Mouse (Mus musculus): ENCODE results near the gene Specc1l. TPM values are rescaled to one million over a fixed set of nuclear protein-coding genes. Genes with fewer than 3 reads are reported as not detected.

Gene Specc1l
- polyA plus RNA-seq, 1 experiment from 2014 or later = 27.3 TPM

DNA sequence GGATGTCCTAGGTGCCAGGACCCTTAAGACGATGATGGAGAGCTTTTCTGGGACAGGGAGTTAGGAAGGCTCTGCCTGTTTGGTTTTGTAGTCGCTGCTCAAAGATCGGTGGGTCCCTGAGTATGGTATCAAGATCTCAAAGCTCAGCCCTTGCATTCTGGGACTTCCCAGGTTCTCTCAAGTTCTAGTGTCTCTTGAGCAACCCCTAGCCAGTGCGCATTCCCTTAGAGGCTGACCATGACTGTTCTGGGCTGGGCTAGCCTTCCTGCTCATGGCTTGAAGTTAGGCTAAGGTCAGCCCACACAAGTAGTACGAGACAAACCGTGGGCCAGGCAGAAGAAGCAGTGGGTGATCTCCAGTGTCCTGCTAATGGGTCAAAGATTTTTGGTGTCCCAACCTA, 106.3 kb downstream of the Specc1l start:
- no peak overlapping the region for H3K27ac ChIP-seq (ENCODE audit: low read depth, low read length)

DNA sequence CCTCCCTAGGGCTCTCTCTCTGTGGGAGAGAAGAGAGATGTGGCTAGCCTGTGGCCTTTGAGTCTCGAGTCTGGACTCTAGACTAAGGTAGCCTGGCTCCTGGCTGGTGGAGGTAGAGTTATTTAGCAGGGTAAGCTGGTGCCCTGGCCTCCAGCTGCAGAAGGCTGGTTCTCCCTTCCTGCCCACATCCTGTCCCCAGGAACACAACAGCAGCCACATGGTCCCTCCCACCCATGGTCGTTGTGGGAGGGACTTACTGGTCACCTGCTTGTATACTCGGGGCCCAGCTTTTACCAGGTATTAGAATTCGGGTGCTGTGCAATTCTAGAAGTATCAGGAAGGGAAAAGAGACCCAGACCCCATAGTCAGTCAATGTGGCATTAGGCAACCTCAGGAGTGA, 108.4 kb downstream of the Specc1l start:
- Histone ChIP-seq H3K4me2 (replicated peaks; ENCODE audit: low read depth, low read length) (no peak overlapping the region), H3K4me3 (ENCODE audit: low read depth, low read length) (no peak overlapping the region), H3K4me1 (replicated peaks; ENCODE audit: control insufficient read depth, insufficient read depth, low read length) (no peaks in the 10 kb centered on the region), H3K9me3 (ENCODE audit: control insufficient read depth, low read length) (no peaks in the 10 kb centered on the region), H3K27me3 (ENCODE audit: control insufficient read depth, insufficient read depth, low read length) (peaks cover 22% of the 10 kb centered on the region), H3K9ac (ENCODE audit: low read depth, low read length) (no peak overlapping the region), H3K36me3 (ENCODE audit: control insufficient read depth, insufficient read depth, low read length) (no peaks in the 10 kb centered on the region), H3K27ac (ENCODE audit: low read depth, low read length) (no peak overlapping the region)
- ATAC-seq (ENCODE audit: low FRiP score) (no peak), DNase-seq (ENCODE audit: low spot score) (no peak)
- 71% methylated on average over 4 of the region's 4 CpGs for WGBS

More for the DNA sequence above, 106.3 kb downstream of the Specc1l start:
- Histone ChIP-seq H3K4me2 (replicated peaks; ENCODE audit: low read depth, low read length) (no peak overlapping the region), H3K27me3 (ENCODE audit: control insufficient read depth, insufficient read depth, low read length) (peaks cover 22% of the 10 kb centered on the region), H3K36me3 (ENCODE audit: control insufficient read depth, insufficient read depth, low read length) (no peaks in the 10 kb centered on the region), H3K4me1 (replicated peaks; ENCODE audit: control insufficient read depth, insufficient read depth, low read length) (no peaks in the 10 kb centered on the region), H3K9ac (ENCODE audit: low read depth, low read length) (no peak overlapping the region), H3K9me3 (ENCODE audit: control insufficient read depth, low read length) (no peaks in the 10 kb centered on the region), H3K4me3 (ENCODE audit: low read depth, low read length) (no peak overlapping the region)
- DNase-seq (ENCODE audit: low spot score) = no peak
- 79% methylated on average over 6 of the region's 6 CpGs for WGBS
- ATAC-seq (ENCODE audit: low FRiP score) = no peak

DNA sequence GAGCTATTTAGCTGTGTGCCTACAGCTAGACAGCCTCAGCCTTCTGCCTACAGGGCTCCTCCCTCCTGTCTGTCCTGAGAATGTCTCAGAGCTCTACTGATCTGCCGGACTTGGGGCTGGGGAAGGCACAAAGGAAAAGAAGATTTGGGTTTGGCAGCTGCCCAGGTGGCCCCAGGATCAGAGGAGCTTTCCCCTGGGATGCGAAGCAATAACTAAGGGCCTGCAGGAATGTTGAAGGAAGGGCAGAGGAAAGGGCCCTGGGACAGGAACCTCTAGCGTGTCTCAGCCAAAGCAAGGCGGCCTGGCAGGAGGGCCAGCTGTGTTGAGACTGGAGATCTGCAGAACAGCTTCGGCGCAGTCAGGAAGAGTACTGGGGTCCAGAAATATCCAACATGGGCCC, 111.1 kb downstream of the Specc1l start:
- Histone ChIP-seq H3K9ac (ENCODE audit: low read depth, low read length) (no peak overlapping the region), H3K27me3 (ENCODE audit: control insufficient read depth, insufficient read depth, low read length) (peaks cover 7% of the 10 kb centered on the region; the same call in 1 of the 2 replicates), H3K36me3 (ENCODE audit: control insufficient read depth, insufficient read depth, low read length) (no peaks in the 10 kb centered on the region), H3K4me2 (replicated peaks; ENCODE audit: low read depth, low read length) (no peak overlapping the region), H3K4me1 (replicated peaks; ENCODE audit: control insufficient read depth, insufficient read depth, low read length) (no peaks in the 10 kb centered on the region), H3K27ac (ENCODE audit: low read depth, low read length) (no peak overlapping the region), H3K9me3 (ENCODE audit: control insufficient read depth, low read length) (no peaks in the 10 kb centered on the region), H3K4me3 (ENCODE audit: low read depth, low read length) (no peak overlapping the region)
- DNase-seq (ENCODE audit: low spot score) (no peak), ATAC-seq (ENCODE audit: low FRiP score) (no peak)
- 65% methylated on average over 6 of the region's 6 CpGs for WGBS

DNA sequence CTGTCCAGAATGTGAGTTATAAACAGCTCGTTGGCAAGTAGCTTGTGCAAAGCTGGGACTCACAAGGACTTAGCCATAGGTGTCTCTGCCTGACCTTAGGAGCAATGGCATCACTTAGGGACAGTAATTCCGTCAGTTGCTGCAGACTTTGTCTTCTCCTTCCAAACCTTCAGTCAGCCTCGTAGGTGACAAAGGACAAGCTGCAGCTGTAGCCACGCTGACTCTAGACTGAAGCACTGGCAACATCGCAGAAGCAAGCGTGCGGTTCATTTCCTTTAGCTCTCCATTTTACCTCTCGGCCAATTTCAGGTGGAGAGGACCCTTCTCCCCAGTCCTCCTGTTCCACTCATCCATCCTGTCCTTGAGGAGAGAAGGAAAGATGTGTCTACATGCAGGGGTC, 112.1 kb downstream of the Specc1l start:
- Histone ChIP-seq H3K4me2 (replicated peaks; ENCODE audit: low read depth, low read length) (no peak overlapping the region), H3K36me3 (ENCODE audit: control insufficient read depth, insufficient read depth, low read length) (no peaks in the 10 kb centered on the region), H3K27ac (ENCODE audit: low read depth, low read length) (no peak overlapping the region), H3K9ac (ENCODE audit: low read depth, low read length) (no peak overlapping the region), H3K27me3 (ENCODE audit: control insufficient read depth, insufficient read depth, low read length) (no peaks in the 10 kb centered on the region), H3K4me1 (replicated peaks; ENCODE audit: control insufficient read depth, insufficient read depth, low read length) (no peaks in the 10 kb centered on the region; the same call in 1 of the 2 replicates), H3K4me3 (ENCODE audit: low read depth, low read length) (no peak overlapping the region), H3K9me3 (ENCODE audit: control insufficient read depth, low read length) (no peaks in the 10 kb centered on the region)
- DNase-seq (ENCODE audit: low spot score) = no peak
- 91% methylated on average over 8 of the region's 8 CpGs for WGBS
- ATAC-seq (ENCODE audit: low FRiP score) = no peak

DNA sequence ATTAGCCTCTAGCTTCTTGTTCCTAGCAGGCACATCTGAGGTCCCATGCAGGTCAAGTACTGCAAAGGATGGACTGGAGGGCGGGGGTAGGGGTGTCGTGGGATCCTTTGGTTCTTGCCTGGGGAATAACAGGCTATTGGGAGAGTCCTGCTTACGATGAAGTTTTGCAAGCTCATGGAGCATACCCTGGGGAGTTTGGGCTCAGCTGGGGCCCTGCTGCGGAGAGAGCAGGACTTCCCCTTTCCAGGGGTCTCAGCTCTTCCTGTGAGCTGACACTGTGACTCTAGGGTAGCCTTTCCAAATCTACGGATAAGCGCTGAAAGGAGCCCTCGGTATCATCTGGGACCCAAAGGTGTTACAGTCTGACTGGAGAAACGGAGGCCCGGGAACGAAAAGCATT, 112.5 kb downstream of the Specc1l start:
- no peaks in the 10 kb centered on the region for H3K36me3 ChIP-seq (ENCODE audit: control insufficient read depth, insufficient read depth, low read length)
- H3K9ac ChIP-seq (ENCODE audit: low read depth, low read length) = no peak overlapping the region
- DNase-seq (ENCODE audit: low spot score) (no peak), ATAC-seq (ENCODE audit: low FRiP score) (no peak)
- no peak overlapping the region for H3K27ac ChIP-seq (ENCODE audit: low read depth, low read length)
- 67% methylated on average over 10 of the region's 10 CpGs for WGBS
- no peaks in the 10 kb centered on the region for H3K27me3 ChIP-seq (ENCODE audit: control insufficient read depth, insufficient read depth, low read length)
- H3K4me2 ChIP-seq (replicated peaks; ENCODE audit: low read depth, low read length) = no peak overlapping the region
- H3K4me3 ChIP-seq (ENCODE audit: low read depth, low read length) = no peak overlapping the region
- no peaks in the 10 kb centered on the region; the same call in 1 of the 2 replicates for H3K4me1 ChIP-seq (replicated peaks; ENCODE audit: control insufficient read depth, insufficient read depth, low read length)
- H3K9me3 ChIP-seq (ENCODE audit: control insufficient read depth, low read length) = no peaks in the 10 kb centered on the region

DNA sequence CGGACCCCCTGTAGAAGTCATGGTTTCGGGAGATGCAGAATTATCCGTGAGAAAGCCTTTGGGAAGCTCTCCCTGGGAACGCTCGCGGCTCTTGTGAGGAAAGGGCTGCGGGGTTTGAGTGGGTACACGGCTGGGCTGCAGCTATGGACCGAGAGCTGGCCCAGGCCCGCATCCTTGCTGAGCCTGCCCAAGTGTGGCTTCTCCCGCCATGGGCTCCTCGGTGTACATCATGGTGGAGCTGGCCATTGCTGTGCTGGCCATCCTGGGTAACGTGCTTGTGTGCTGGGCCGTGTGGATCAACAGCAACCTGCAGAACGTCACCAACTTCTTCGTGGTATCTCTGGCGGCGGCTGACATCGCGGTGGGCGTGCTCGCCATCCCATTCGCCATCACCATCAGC, 113.9 kb downstream of the Specc1l start:
- Histone ChIP-seq H3K4me3 (ENCODE audit: low read depth, low read length) (no peak overlapping the region), H3K27ac (ENCODE audit: low read depth, low read length) (no peak overlapping the region), H3K36me3 (ENCODE audit: control insufficient read depth, insufficient read depth, low read length) (no peaks in the 10 kb centered on the region), H3K9me3 (ENCODE audit: control insufficient read depth, low read length) (no peaks in the 10 kb centered on the region), H3K4me2 (replicated peaks; ENCODE audit: low read depth, low read length) (no peak overlapping the region), H3K27me3 (ENCODE audit: control insufficient read depth, insufficient read depth, low read length) (no peaks in the 10 kb centered on the region), H3K9ac (ENCODE audit: low read depth, low read length) (no peak overlapping the region), H3K4me1 (replicated peaks; ENCODE audit: control insufficient read depth, insufficient read depth, low read length) (no peaks in the 10 kb centered on the region; the same call in 1 of the 2 replicates)
- ATAC-seq (ENCODE audit: low FRiP score) = no peak
- no peak for DNase-seq (ENCODE audit: low spot score)
- 94% methylated on average over 23 of the region's 23 CpGs for WGBS

DNA sequence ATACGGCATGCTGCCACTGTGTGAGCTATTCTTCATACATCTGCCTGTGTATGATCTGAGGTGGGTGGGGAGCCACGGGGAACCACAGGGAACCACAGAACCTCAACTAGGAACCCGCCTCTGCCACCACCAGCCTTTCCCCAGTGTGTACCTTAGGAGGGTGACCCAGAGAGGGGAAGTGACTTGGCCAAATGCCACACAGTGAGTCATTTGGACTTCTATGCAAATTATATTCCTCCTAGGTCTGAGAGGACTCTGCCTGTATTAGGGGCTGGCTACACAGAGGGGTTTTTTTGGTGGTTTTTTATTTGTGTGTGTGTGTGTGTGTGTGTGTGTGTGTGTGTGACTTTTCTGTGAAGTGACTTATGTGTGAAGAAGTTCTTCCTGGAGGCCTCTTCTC, 114.7 kb downstream of the Specc1l start:
- Histone ChIP-seq H3K27me3 (ENCODE audit: control insufficient read depth, insufficient read depth, low read length) (no peaks in the 10 kb centered on the region), H3K36me3 (ENCODE audit: control insufficient read depth, insufficient read depth, low read length) (no peaks in the 10 kb centered on the region), H3K4me2 (replicated peaks; ENCODE audit: low read depth, low read length) (no peak overlapping the region), H3K27ac (ENCODE audit: low read depth, low read length) (no peak overlapping the region), H3K9me3 (ENCODE audit: control insufficient read depth, low read length) (no peaks in the 10 kb centered on the region), H3K9ac (ENCODE audit: low read depth, low read length) (no peak overlapping the region), H3K4me3 (ENCODE audit: low read depth, low read length) (no peak overlapping the region), H3K4me1 (replicated peaks; ENCODE audit: control insufficient read depth, insufficient read depth, low read length) (no peaks in the 10 kb centered on the region; the same call in 1 of the 2 replicates)
- ATAC-seq (ENCODE audit: low FRiP score) = no peak
- 90% methylated on average over 3 of the region's 3 CpGs for WGBS
- DNase-seq (ENCODE audit: low spot score) = no peak

DNA sequence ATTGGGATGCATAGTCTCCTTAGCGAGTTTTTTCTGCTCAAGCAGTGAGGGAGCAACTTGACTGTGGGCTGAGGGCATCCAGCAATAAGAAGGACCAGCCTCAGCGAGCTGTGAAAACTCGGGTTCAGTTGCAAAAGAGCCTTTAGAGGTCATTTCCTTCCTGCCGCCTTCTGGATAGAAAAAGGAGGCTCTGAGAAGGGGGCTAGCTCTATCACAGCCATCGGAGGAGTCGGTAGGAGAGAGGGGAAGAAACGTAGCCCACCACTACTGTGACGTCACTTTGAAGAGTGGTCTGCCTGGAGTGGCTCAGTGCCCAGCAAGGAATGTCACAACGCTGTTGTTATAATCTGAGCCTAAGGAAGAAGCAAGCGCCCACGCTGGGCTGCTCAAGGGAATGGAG, 115.2 kb downstream of the Specc1l start:
- H3K4me1 ChIP-seq (replicated peaks; ENCODE audit: control insufficient read depth, insufficient read depth, low read length) = no peaks in the 10 kb centered on the region; the same call in 1 of the 2 replicates
- no peaks in the 10 kb centered on the region for H3K36me3 ChIP-seq (ENCODE audit: control insufficient read depth, insufficient read depth, low read length)
- H3K9me3 ChIP-seq (ENCODE audit: control insufficient read depth, low read length) = no peaks in the 10 kb centered on the region
- H3K4me2 ChIP-seq (replicated peaks; ENCODE audit: low read depth, low read length) = no peak overlapping the region
- H3K27ac ChIP-seq (ENCODE audit: low read depth, low read length) = no peak overlapping the region
- WGBS = 81% methylated on average over 11 of the region's 11 CpGs
- DNase-seq (ENCODE audit: low spot score) (no peak), ATAC-seq (ENCODE audit: low FRiP score) (no peak)
- H3K27me3 ChIP-seq (ENCODE audit: control insufficient read depth, insufficient read depth, low read length) = no peaks in the 10 kb centered on the region
- no peak overlapping the region for H3K4me3 ChIP-seq (ENCODE audit: low read depth, low read length)
- no peak overlapping the region for H3K9ac ChIP-seq (ENCODE audit: low read depth, low read length)

DNA sequence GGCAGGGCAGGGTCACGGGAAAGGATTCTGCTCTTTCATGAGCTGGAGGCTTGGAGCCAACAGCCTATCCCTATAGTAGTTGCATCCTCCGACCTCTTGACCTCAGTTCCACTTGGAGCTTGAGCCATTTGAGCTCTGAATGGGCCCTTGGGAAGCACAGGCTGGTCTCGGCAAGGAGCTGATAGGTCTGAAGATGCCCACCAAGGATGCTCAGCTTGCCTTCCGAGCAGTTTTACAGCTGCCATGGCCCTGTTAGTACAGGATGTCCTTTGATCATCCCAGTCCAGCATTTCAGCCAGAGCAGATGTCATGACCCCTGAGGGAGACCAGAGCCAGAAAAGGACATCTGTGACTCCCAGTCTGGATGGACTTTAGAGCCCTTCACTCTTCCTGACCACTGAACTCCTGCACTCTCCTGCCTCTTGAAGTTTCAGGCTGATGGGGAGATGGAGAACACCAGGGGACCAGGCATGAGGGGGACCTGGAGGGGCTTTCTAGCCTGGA, 116.4 kb downstream of the Specc1l start:
- Histone ChIP-seq H3K27ac (ENCODE audit: low read depth, low read length) (no peak overlapping the region), H3K4me2 (replicated peaks; ENCODE audit: low read depth, low read length) (no peak overlapping the region), H3K27me3 (ENCODE audit: control insufficient read depth, insufficient read depth, low read length) (no peaks in the 10 kb centered on the region), H3K4me1 (replicated peaks; ENCODE audit: control insufficient read depth, insufficient read depth, low read length) (no peaks in the 10 kb centered on the region; the same call in 1 of the 2 replicates), H3K36me3 (ENCODE audit: control insufficient read depth, insufficient read depth, low read length) (no peaks in the 10 kb centered on the region), H3K9ac (ENCODE audit: low read depth, low read length) (no peak overlapping the region), H3K9me3 (ENCODE audit: control insufficient read depth, low read length) (no peaks in the 10 kb centered on the region), H3K4me3 (ENCODE audit: low read depth, low read length) (no peak overlapping the region)
- DNase-seq (ENCODE audit: low spot score) (no peak), ATAC-seq (ENCODE audit: low FRiP score) (no peak)
- WGBS = 28% methylated on average over 4 of the region's 4 CpGs

All from hindbrain, embryonic 11.5 days (tissue).